Mouse (Mus musculus) ES-E14 (cell line): ENCODE results near the gene Tcf25.
"Not testable (repeated sequence)": the region's sequence is repeated elsewhere in the genome, so short reads cannot be mapped to it uniquely, and the experiment has no call there.

Experiments used
- HCFC1 ChIP-seq: IDR thresholded peaks from 2 replicates; pipeline ENCODE4 v1.6.1; 2012; ENCODE audit warnings: low read length, inconsistent platforms, borderline replicate concordance; ENCODE audit not compliant: insufficient read depth
- MAFK ChIP-seq: IDR thresholded peaks from 2 replicates; pipeline ENCODE4 v1.6.1; 2014; ENCODE audit warnings: mild to moderate bottlenecking, low read depth, low read length, inconsistent platforms; ENCODE audit not compliant: insufficient read depth
- ZNF384 ChIP-seq: IDR thresholded peaks from 2 replicates; pipeline ENCODE4 v1.6.1; 2012; ENCODE audit warnings: low read depth, low read length, inconsistent platforms

GRCm38 (mm10) chr8:123430936-123431335 is 57.4 kb downstream of the Tcf25 start:
- TF ChIP-seq MAFK, HCFC1, ZNF384: not testable (repeated sequence)
